Mouse (Mus musculus) inflammation-experienced regulatory T-cells, adult 6 months (primary cell): ENCODE data around the gene Krtap27-1. TPM values are rescaled to one million over a fixed set of nuclear protein-coding genes. Genes with fewer than 3 reads are reported as not detected.

Experiments
- ATAC-seq: one replicate; pipeline ENCODE4 v1.8.0; 2017
- polyA plus RNA-seq, 3 experiments: library from polyadenylated mRNA; unstranded; fragments of 100-300 nt; shearing (Covaris generic); gene quantifications; one replicate each; pipeline ENCODE4 v1.2.1; 2017

Krtap27-1 gene
- not detected for polyA plus RNA-seq

DNA sequence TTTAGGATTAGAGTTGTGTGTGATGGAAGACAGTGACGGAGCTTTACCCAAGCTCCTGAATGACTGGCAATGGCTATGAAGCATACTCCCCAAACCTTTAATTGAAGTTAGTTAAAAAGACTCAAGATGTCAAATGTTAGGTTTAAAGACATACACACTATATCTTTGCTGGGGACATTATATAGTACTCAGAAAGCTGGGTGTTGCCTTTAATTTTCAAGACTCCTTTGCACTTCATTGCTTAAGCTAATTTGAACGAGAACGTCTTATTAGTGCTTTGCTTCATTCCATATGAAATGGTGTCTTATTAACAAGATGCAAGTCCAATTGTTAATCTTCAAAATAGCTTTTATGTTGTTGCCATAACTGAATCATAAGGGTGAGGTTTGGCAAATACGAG is at the start of gene Krtap27-1:
Gene Krtap27-1, minus strand, starts transcription at position 101 of the 400 bp plus-strand sequence.
- ATAC-seq: no peak

DNA sequence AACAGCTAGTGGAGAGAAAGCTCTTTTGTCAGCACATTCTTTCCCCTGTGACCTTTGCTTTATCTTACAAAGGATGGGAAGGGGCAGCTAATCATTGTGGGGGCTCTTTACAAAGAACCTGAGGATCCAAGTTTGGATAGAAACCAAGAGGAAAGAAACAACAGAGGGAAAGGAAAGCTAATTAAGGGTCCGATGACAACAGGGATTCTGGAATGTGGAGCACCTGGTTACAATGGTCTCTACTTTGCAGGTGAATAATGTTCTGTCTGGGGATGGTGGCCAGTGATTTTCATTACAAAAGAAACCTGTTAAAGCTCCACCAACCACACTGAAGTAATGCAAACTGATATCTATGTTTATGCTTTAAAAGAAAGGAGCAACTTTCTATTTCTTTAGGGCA is 48.6 kb upstream of the Krtap27-1 start:
- no peak for ATAC-seq

DNA sequence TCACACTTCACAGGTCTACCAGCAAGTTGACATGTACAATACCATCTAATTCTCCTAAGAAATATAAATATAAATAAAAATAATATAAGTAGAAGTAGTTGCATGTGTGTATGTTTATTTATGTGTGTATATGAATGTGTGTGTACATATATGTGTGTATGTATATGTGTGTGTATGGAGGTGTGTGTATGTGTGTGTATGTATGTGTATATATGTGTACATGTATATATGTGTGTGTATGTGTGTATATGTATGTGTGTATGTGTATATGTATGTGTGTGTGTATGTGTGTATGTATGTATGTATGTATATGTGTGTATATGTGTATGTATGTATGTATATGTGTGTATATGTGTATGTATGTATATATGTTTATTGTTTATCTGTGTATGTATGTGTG is 45.1 kb upstream of the Krtap27-1 start:
- ATAC-seq: no peak

DNA sequence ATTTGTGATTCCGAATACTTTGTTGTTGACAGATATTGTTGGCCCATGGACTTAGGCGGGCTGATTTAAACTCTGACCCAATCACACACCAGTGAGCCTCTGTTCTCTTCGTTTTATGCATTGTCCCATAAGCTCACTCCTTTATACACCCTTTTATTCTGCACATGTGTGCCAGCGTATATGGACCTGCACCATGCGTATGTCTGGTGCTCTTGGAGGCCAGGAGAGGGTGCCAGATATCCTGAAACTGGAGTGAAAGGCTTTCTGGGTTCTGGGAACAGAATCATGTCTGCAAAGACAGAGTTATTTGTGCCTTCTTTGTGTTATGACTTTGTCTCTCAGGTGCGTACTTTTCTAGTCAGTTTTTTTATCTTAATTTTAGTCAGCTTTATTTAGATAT is 39.8 kb upstream of the Krtap27-1 start:
- ATAC-seq: no peak

DNA sequence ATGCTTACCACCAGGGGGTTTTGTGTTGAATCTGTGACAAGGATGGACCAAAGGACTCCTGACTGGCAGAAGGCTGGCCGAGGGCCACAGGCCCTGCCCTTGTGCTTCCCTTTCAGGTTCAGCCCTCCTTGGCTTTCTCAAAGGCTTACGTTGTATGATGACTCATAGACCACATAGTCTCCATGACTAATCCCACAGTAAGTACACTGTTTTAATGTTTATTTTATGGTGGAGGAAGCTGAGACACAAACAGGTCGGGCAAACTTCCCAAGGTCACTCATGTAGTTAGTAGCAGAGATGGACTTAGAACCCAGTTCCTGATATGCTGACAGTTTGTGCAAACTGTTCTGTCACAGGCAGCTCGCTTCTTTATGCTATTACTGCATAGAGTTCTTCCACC is 39.3 kb upstream of the Krtap27-1 start:
- no peak for ATAC-seq

DNA sequence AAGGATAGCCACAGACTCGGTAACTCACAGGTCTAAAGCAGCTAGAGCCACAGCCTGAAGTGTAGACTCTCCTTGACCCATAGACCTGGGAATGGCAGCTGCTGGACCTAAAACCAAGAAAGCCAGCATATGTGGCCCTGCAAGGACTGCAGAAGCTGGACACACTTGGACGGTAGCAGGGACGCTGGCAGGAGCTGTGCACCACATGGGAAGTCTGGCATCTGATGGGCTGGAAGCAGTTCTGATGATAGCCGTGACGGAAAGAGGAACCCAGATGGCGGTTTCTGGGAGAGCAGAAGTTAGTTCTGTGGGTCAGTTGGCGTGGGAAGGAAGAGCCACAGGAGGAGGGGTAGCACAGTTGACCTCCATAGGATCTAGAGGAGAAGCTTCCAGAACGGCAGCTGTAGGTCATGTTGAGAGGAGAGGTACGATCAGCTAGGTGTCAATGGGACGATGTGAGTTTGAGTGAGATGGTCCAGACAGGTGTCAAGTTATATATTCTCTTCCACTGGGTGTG is 36.1 kb upstream of the Krtap27-1 start, which contains the start of gene 2310061N02Rik:
Gene 2310061N02Rik, minus strand, starts transcription at position 467 of the 517 bp plus-strand sequence.
- no peak for ATAC-seq

DNA sequence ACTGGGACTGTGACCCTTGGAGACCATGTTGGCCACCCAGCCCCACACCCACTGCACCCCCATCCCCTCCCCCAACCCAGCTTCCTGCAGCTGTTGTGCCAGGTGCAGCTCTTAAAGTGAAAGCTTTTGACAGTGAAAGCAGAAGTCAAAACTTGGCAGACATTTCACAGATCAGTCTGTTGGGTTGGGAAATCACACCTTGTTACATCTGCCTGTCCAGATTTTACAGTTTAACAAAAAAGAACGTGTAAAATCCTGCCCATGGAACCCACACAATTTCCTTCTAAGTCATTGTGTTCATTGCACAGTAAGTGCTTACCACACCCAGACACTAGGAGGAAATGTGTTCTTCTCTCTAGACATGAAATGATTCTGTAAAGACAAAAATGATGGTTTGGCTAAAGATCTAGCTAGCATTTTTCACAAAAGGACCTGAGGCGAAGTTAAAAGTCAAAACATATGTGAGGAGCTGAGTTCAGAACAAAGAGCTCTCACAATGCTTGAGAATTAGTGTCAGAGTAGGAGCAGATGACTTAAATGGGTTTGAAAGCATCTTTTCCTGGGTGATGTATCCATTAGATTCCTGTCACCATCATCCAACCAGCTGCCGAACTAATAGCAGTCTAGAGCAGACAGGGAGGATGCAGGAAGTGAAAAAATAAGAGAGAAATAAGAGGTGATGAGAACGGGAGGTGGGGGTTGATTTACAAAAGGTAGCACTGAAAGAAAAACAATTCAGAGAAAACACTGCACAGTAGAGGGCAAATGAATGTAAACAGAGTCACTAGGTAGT is 29.8 kb upstream of the Krtap27-1 start:
- ATAC-seq: no peak

DNA sequence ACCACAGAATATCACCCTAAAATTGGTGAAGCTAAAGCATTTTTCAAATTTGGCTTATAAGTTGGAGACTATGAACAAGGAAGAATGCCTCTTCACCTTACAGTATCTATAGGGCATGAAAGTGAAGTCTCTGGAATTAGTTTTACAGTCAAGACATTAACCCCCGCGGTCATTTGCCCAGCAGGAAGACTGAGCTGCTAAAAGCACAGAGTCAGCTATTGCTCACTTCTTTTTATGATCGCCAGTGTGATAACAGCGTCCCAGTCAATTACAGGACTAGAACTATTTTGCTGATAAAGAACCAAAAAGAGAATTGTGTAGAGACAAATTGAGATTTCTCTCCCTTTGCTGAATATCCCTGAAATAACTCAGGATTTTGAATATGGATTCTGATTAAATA is 24.8 kb upstream of the Krtap27-1 start:
- no peak for ATAC-seq

DNA sequence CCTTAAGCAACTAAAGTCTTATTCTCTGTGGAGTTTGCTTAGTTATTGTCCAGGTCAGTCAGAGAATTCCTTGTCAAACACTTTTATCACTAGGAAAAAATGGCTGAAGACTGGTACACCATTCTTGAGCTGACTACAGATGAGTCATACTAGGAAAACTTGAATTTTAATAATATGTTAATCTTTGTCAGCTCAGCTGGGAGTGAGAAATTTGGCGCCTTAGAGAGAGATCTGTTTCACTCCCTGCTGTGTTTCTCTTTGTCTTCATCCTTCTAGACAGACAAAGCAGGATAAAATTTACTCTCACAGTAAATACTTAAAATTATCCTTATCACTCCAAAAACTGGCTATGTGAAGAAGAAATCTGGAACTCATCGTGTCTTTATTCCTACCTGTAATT is 9.8 kb upstream of the Krtap27-1 start:
- no peak for ATAC-seq

DNA sequence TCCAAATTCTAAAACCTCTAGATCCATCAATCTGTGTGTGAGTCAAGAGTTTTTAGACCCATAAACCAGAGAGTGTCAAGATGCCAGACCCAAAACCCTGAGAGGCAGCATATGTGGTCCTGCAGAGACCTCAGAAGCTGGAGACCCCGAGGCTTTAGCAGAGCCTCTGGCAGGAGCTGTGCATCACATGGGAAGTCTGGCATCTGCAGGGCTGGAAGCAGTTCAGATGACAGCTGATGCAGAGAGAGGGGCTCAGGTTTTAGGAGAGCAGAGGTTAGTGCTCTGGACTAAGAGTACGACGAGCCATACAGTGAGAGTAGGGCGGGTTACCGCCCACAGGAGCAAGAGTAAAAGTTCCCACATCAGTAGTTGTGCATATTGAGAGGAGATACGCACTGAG is 7.6 kb upstream of the Krtap27-1 start:
- ATAC-seq: no peak

DNA sequence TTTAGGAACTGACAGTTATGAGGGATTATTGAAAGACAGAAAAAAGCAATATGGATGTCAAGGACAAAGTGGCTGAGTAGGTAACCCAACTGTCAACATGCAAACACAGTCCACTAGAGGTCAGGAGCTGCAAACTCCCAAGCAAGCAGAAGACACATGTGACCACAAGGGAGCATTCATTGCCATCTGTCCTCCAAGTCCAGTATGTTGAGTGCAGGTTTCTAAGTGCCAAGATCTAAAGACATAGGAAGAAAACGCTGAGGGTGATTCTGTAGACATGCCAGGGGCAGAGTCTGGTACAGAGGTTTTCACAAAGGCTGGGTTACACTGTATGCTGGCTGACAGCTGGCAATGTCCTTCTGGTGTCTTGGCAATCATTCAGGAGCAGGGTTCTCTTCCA is 14.0 kb downstream of the Krtap27-1 start:
- no peak for ATAC-seq

DNA sequence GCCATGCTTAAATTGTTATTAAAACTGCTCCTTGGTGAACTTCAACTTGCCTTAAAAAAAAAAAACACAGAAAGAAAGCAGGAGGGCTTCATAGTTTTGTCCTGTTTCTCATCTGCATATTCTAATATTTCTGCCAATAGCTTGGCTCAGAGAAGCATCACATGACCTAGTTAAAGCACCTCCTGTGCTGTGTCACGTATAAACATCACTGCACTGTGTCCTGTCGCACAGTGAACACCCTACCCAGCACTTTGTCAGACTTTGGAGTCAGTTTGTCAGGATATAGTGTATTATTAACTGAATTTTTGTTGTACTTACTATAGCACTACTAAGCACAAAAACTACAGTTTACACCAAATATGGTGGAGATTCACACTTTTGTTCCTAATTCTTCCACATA is 19.5 kb downstream of the Krtap27-1 start:
- no peak for ATAC-seq

DNA sequence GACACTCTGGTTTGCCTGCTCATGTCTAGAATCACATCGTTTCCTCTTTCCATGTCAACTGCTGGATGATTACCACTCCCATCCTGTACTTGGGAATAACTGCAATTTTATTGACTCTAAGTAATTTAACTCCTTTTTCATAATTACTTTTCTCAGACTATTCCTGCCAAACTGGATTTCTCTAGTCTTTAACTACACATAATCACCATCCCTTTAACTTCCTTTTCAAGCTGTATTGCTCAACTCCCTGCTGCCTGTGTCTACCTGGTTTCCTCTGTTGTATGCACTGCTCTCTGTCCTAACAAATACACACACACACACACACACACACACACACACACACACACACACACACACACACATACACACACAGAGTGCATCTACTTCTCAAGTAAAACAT is 20.4 kb downstream of the Krtap27-1 start:
- no peak for ATAC-seq

DNA sequence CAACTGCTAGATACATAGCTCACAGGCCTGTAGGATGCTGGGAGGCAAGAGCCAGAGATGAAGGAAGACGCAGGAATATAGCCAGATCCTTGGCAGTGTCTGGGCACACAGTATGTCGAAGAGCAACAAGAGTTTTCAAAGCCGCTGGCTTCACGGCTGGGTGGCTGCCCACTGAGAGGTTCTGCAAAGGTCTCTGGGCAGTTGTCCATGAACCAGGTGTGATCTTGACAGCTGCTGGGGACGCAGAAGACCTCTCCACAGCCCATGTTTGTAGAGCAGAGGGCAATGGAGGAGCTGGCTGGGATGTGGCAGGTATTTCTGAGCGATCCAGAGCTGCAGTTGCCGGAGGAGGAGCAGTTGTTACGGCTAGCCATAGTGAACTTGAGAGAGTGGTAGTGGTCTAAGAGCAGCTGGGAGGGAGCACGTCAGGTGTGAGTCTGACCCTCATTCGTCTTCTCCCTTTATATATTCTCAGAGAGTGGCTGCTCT is 24.1 kb downstream of the Krtap27-1 start, which contains the start of gene Krtap26-1:
Gene Krtap26-1, minus strand, starts transcription at position 439 of the 489 bp plus-strand sequence.
- ATAC-seq: no peak

DNA sequence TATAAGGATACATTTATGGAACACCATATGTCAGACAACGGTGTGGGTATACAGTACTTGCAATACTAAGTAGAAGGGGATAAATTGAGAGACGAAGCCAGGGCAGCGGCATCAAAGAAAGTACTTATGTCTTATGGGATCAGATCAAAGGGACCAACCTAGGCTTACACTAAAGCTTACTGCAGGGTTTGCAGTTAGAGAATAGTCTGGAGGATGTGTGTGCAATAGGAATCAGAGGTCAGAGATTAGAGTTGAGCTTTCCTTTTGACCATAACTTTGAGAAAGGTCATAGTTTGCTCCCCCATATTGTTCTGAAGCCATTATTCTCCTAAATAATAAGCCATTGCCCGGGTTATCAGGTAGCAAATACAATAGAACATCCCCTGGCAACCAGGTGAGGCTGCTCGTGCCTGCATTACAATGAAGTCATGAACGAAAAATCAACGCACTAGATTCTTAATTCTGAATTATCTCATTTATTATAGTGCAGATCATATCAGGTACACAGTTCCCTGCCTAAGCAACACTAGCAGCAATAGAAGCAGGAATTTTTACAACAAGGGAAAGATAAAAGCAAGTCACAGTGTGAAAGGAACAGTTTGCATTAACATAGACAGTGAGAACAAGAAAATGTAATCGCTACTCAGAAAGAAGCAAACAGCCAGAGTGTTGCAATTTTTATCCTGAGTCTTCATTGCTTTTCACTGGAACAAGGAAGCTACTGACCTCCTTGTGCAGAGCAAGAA is 24.9 kb downstream of the Krtap27-1 start:
- no peak for ATAC-seq

DNA sequence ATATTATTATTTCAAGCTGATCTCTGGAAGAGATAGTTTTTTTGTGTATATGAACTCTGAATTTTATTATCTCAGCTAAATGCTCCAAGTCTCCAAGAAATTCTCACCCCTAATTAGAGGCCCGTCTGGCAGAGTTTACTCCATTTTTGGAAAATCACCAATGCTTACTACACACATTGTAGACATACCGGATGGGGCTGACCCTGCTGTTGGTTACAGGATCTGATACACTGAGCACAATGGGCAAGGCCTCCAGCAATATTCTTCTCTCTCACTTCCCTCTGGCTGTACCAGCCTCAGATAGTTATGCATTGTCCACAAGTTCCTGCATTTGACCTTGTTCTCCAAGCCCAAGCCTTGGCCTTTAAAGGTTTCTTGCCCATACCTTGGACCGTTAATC is 31.4 kb downstream of the Krtap27-1 start:
- ATAC-seq: no peak

DNA sequence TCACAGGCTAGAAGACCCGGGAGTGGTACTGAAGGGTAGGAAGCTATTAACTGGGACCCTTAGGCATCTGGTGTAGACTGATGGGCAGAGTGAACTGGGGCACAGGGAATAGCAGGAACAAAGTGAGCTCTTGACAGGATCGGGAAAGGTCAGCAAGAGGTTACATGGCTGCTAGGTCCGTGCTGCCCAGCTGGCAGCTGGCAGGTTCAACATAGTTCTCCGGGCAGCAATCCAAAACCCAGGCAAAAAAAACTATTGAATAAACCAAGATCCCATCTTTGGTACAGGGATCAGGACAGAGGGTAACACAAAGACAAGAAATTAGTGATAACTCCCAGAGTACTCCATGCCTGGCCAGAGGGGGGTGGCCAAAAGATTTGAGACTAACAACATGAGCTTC is 36.3 kb downstream of the Krtap27-1 start:
- no peak for ATAC-seq

DNA sequence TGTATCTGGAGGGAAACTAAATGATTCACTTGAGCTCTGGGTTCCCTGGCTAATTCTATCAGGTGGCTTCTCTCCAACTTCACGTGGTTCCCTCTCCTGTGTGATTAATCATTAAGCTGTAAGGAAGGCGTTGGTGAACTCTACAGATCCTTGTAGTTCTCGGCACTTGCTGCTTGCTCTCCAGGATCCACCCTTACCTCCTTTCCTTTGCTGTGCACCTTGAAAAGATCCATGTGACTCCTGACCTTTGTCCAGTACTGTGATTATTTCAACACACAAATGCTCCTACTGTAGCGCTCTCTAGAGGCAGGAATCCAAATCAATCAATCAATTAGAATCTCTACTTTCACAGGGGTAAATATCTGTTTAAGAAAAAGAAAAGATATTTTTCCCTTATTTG is 40.0 kb downstream of the Krtap27-1 start:
- ATAC-seq: no peak

DNA sequence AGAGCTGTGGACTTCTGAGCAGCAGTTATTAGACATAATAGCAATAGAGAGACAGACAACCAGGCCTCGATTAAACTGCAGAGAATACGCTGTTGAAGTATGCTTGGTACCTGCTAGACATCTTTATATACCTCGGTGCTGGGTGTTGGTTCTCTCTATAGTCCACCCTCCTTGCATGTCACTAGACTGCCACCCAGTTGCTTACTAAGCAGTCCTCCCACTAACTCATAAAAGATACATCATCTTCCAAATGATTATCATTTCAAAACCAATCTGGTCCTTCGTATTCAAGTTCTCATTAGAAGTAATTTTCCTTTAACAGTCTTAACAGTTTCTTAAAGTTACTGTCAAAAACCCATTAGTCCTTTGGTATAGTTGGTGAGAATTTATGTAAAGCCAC is 43.9 kb downstream of the Krtap27-1 start, which contains the start of gene 2310079G19Rik:
Gene 2310079G19Rik, minus strand, starts transcription at position 101 of the 400 bp plus-strand sequence.
- no peak for ATAC-seq
